Mouse (Mus musculus): Measurements from ENCODE around the gene Gm525. TPM values are rescaled to one million over a fixed set of nuclear protein-coding genes. Genes with fewer than 3 reads are reported as not detected.
"Not testable (repeated sequence)": the region's sequence is repeated elsewhere in the genome, so short reads cannot be mapped to it uniquely, and the experiment has no call there.

The Gm525 gene
- polyA plus RNA-seq, 1 experiment: not detected

GRCm38 (mm10) chr11:89092714-89093113, 19.1 kb downstream of the Gm525 start:
- WGBS: 64% methylated on average over 9 of the region's 9 CpGs
- H3K27me3 ChIP-seq (ENCODE audit: control insufficient read depth, insufficient read depth, low read length): no peaks in the 10 kb centered on the region
- H3K4me1 ChIP-seq (ENCODE audit: control insufficient read depth, insufficient read depth, insufficient read length, low read length): peaks cover 4% of the 10 kb centered on the region; the same call in 1 of the 2 replicates
- TF ChIP-seq POLR2A (IDR thresholded peaks at IDR 0.05; ENCODE audit: low read depth, low read length) (no peak), CTCF (IDR thresholded peaks at IDR 0.05; ENCODE audit: extremely low read depth, insufficient read length, insufficient replicate concordance, low read depth, low read length) (no peak)
- no peaks in the 10 kb centered on the region for H3K36me3 ChIP-seq (ENCODE audit: control insufficient read depth, insufficient read depth, low read length)
- H3K27ac ChIP-seq (ENCODE audit: insufficient read depth, low read depth, low read length): peak overlapping the region; percentile 17
- no peak overlapping the region for H3K4me3 ChIP-seq (ENCODE audit: low read depth, low read length)

GRCm38 (mm10) chr11:89095306-89095705, 21.7 kb downstream of the Gm525 start:
- Histone ChIP-seq H3K4me3 (ENCODE audit: low read depth, low read length) (no peak overlapping the region), H3K4me1 (ENCODE audit: control insufficient read depth, insufficient read depth, insufficient read length, low read length) (peaks cover 2% of the 10 kb centered on the region; the same call in 1 of the 2 replicates), H3K27ac (ENCODE audit: insufficient read depth, low read depth, low read length) (no peak overlapping the region), H3K36me3 (ENCODE audit: control insufficient read depth, insufficient read depth, low read length) (no peaks in the 10 kb centered on the region), H3K27me3 (ENCODE audit: control insufficient read depth, insufficient read depth, low read length) (no peaks in the 10 kb centered on the region)
- TF ChIP-seq CTCF (IDR thresholded peaks at IDR 0.05; ENCODE audit: extremely low read depth, insufficient read length, insufficient replicate concordance, low read depth, low read length) (no peak), POLR2A (IDR thresholded peaks at IDR 0.05; ENCODE audit: low read depth, low read length) (no peak)
- 70% methylated on average over 3 of the region's 3 CpGs for WGBS

GRCm38 (mm10) chr11:89097292-89097691, 23.7 kb downstream of the Gm525 start:
- H3K4me1 ChIP-seq (ENCODE audit: control insufficient read depth, insufficient read depth, insufficient read length, low read length); H3K27ac ChIP-seq (ENCODE audit: insufficient read depth, low read depth, low read length); H3K4me3 ChIP-seq (ENCODE audit: low read depth, low read length); H3K36me3 ChIP-seq (ENCODE audit: control insufficient read depth, insufficient read depth, low read length); H3K27me3 ChIP-seq (ENCODE audit: control insufficient read depth, insufficient read depth, low read length): not testable (repeated sequence)
- 84% methylated on average over 10 of the region's 10 CpGs for WGBS

DNA sequence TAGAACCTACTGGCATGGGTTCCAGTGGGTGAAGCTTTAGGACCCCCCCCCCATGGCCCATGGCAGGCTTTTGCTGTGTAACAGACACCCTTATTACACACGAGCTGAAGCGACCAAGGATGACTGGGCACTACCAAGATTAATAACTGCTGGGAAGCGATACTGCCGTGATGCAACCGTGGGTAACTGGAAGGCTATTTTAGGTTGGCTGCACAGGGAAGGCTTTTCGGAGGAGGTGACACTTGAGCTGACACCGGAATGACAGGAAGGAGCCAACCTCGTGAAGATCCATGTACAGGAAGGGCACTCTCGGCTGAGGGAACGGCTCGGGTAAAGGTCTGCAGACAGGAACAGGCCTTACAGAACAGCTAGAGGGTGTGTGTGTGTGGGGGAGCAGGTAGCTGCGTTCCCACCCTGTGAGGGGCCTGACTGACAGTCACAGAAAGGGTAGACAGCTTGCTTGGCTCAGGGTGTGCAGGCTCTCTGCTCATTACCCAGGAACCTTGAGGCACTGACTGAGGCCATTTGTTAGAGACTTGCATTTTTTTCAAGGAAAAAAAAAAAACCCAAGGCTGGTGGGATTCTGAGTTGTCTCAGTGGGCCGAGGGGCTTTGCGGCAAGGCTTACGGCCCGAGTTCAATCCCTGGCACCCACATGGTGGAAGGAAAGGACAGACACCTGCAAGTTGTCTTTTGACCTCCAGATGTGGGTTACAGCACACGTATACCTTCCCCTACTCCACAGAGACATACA, 24.6 kb downstream of the Gm525 start:
- no peaks in the 10 kb centered on the region for H3K36me3 ChIP-seq (ENCODE audit: control insufficient read depth, insufficient read depth, low read length)
- no peaks in the 10 kb centered on the region for H3K4me1 ChIP-seq (ENCODE audit: control insufficient read depth, insufficient read depth, insufficient read length, low read length)
- H3K4me3 ChIP-seq (ENCODE audit: low read depth, low read length): no peak overlapping the region
- H3K27me3 ChIP-seq (ENCODE audit: control insufficient read depth, insufficient read depth, low read length): no peaks in the 10 kb centered on the region
- no peak overlapping the region for H3K27ac ChIP-seq (ENCODE audit: insufficient read depth, low read depth, low read length)
- 80% methylated on average over 17 of the region's 17 CpGs for WGBS
- TF ChIP-seq POLR2A (IDR thresholded peaks at IDR 0.05; ENCODE audit: low read depth, low read length) (no peak), CTCF (IDR thresholded peaks at IDR 0.05; ENCODE audit: extremely low read depth, insufficient read length, insufficient replicate concordance, low read depth, low read length) (no peak)

DNA sequence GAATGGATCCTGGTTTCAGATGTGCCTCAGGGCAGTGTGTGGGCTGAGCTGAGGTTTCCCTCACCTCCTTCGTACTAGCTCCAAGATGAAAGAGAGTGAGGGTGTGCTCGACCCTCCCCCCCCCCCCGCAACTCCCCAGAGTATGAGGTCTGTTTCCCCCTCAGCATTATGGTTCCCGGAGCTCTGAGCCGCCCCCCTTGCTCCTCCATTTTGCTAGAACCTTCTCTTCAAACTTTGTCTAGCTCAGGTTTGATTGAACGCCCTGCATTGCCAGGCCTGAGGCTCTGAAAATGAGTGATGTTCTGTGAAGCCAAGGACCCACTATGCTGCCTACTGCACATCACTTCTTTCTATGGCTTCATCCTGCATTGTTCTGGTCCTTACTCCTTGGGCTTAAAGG, 25.3 kb downstream of the Gm525 start:
- H3K36me3 ChIP-seq (ENCODE audit: control insufficient read depth, insufficient read depth, low read length): no peaks in the 10 kb centered on the region
- no peak overlapping the region for H3K4me3 ChIP-seq (ENCODE audit: low read depth, low read length)
- 72% methylated on average over 6 of the region's 6 CpGs for WGBS
- no peaks in the 10 kb centered on the region for H3K4me1 ChIP-seq (ENCODE audit: control insufficient read depth, insufficient read depth, insufficient read length, low read length)
- H3K27me3 ChIP-seq (ENCODE audit: control insufficient read depth, insufficient read depth, low read length): no peaks in the 10 kb centered on the region
- H3K27ac ChIP-seq (ENCODE audit: insufficient read depth, low read depth, low read length): no peak overlapping the region
- no peak for TF ChIP-seq POLR2A (IDR thresholded peaks at IDR 0.05; ENCODE audit: low read depth, low read length)
- no peak for TF ChIP-seq CTCF (IDR thresholded peaks at IDR 0.05; ENCODE audit: extremely low read depth, insufficient read length, insufficient replicate concordance, low read depth, low read length)

DNA sequence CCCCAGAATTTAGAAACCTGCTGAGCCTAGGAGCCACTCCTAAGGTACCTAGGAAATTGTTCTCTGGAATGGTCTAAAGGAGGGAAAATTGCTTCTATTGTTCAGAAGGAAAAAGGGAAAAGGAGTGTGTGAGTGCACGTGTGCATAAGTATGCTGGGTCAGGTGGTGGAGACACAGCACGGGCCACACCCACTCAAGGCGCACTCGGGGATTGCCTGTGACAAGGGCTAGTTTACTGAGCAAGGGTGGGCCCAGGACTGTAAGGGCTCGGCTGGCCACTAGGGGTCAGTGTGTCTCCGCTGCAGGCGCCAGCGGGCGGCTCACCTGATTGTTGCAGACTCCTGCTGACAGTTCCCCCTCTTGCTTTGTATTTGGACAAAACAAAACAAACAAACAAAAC, 26.8 kb downstream of the Gm525 start:
- H3K36me3 ChIP-seq (ENCODE audit: control insufficient read depth, insufficient read depth, low read length): no peaks in the 10 kb centered on the region
- no peaks in the 10 kb centered on the region for H3K27me3 ChIP-seq (ENCODE audit: control insufficient read depth, insufficient read depth, low read length)
- H3K4me3 ChIP-seq (ENCODE audit: low read depth, low read length): peak overlapping the region; percentile 60
- H3K4me1 ChIP-seq (ENCODE audit: control insufficient read depth, insufficient read depth, insufficient read length, low read length): no peaks in the 10 kb centered on the region
- H3K27ac ChIP-seq (ENCODE audit: insufficient read depth, low read depth, low read length): no peak overlapping the region
- WGBS: under 1% methylated on average over 9 of the region's 9 CpGs
- no peak for TF ChIP-seq POLR2A (IDR thresholded peaks at IDR 0.05; ENCODE audit: low read depth, low read length)
- TF ChIP-seq CTCF (IDR thresholded peaks at IDR 0.05; ENCODE audit: extremely low read depth, insufficient read length, insufficient replicate concordance, low read depth, low read length): peak; percentile 97

DNA sequence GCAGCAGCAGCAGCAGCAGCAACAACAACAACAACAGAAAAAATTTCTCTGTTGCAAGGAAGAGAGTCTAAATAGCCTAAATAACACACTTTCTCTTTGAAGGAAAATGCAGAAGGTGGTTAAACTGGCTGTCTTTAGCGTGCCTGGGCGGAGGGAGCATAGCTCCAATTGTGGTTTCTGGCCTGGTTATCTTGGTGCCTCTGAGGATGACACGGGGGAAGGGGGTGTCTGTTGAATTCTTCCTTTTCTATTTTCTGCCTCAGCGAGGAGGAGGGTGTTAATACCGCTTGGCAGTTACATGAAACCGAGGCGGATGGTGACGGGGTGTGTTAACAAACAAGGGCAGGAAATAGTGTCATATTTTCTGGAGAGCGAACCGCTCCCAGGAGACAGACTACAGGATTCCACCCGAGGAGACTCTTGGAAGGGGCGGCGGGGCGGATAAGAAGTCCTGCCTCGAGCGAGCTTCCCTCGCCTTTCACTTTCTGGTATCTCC, 27.2 kb downstream of the Gm525 start:
- Histone ChIP-seq H3K4me3 (ENCODE audit: low read depth, low read length) (peak overlapping the region; percentile 60), H3K36me3 (ENCODE audit: control insufficient read depth, insufficient read depth, low read length) (no peaks in the 10 kb centered on the region), H3K27me3 (ENCODE audit: control insufficient read depth, insufficient read depth, low read length) (no peaks in the 10 kb centered on the region), H3K4me1 (ENCODE audit: control insufficient read depth, insufficient read depth, insufficient read length, low read length) (no peaks in the 10 kb centered on the region), H3K27ac (ENCODE audit: insufficient read depth, low read depth, low read length) (no peak overlapping the region)
- TF ChIP-seq POLR2A (IDR thresholded peaks at IDR 0.05; ENCODE audit: low read depth, low read length) (no peak), CTCF (IDR thresholded peaks at IDR 0.05; ENCODE audit: extremely low read depth, insufficient read length, insufficient replicate concordance, low read depth, low read length) (no peak)
- WGBS: 9% methylated on average over 17 of the region's 17 CpGs
